Mouse (Mus musculus): Measurements from ENCODE around the gene Plch1. TPM values are rescaled to one million over a fixed set of nuclear protein-coding genes. Genes with fewer than 3 reads are reported as not detected.

The Plch1 gene
- polyA plus RNA-seq, 1 experiment from 2014 or later: 2.2 TPM

- Histone ChIP-seq H3K9me3 (ENCODE audit: control insufficient read depth) (no peaks in the 10 kb centered on the region), H3K4me3 (ENCODE audit: low read depth, low read length) (peak overlapping the region; percentile 29), H3K4me2 (replicated peaks; ENCODE audit: low read depth) (peak overlapping the region; percentile 66), H3K4me1 (replicated peaks; ENCODE audit: control insufficient read depth, insufficient read depth, low read length) (no peaks in the 10 kb centered on the region), H3K9ac (ENCODE audit: low read depth, low read length) (no peak overlapping the region), H3K27me3 (replicated peaks; ENCODE audit: control insufficient read depth, insufficient read depth, low read length) (no peaks in the 10 kb centered on the region), H3K36me3 (ENCODE audit: control insufficient read depth, insufficient read depth) (no peaks in the 10 kb centered on the region), H3K27ac (ENCODE audit: low read depth, low read length) (no peak overlapping the region)
- no peak for TF ChIP-seq CTCF (IDR thresholded peaks at IDR 0.05; ENCODE audit: low read depth)
- WGBS: 10% methylated on average over 18 of the region's 18 CpGs
- no peak for ATAC-seq
Measured at GRCm38 (mm10) chr3:63905241-63905640, 6.0 kb upstream of the Plch1 start.

GRCm38 (mm10) chr3:63904157-63904556, 4.9 kb upstream of the Plch1 start:
- no peak for TF ChIP-seq CTCF (IDR thresholded peaks at IDR 0.05; ENCODE audit: low read depth)
- H3K4me1 ChIP-seq (replicated peaks; ENCODE audit: control insufficient read depth, insufficient read depth, low read length): no peaks in the 10 kb centered on the region
- H3K27me3 ChIP-seq (replicated peaks; ENCODE audit: control insufficient read depth, insufficient read depth, low read length): no peaks in the 10 kb centered on the region
- H3K27ac ChIP-seq (ENCODE audit: low read depth, low read length): no peak overlapping the region
- no peak overlapping the region for H3K4me3 ChIP-seq (ENCODE audit: low read depth, low read length)
- 58% methylated on average over 2 of the region's 2 CpGs for WGBS
- H3K36me3 ChIP-seq (ENCODE audit: control insufficient read depth, insufficient read depth): no peaks in the 10 kb centered on the region
- H3K9me3 ChIP-seq (ENCODE audit: control insufficient read depth): no peaks in the 10 kb centered on the region
- H3K4me2 ChIP-seq (replicated peaks; ENCODE audit: low read depth): no peak overlapping the region
- ATAC-seq: no peak
- H3K9ac ChIP-seq (ENCODE audit: low read depth, low read length): no peak overlapping the region

- peak overlapping the region; percentile 100 for H3K4me2 ChIP-seq (replicated peaks; ENCODE audit: low read depth)
- ATAC-seq: no peak
- no peak overlapping the region for H3K27ac ChIP-seq (ENCODE audit: low read depth, low read length)
Measured at GRCm38 (mm10) chr3:63900021-63900571, 824 bp upstream of the Plch1 start.

GRCm38 (mm10) chr3:63898581-63899308, 527 bp downstream of the Plch1 start:
- H3K9me3 ChIP-seq (ENCODE audit: control insufficient read depth): no peaks in the 10 kb centered on the region
- H3K4me2 ChIP-seq (replicated peaks; ENCODE audit: low read depth): peak overlapping the region; percentile 100
- ATAC-seq: peak; percentile 81
- TF ChIP-seq CTCF (IDR thresholded peaks at IDR 0.05; ENCODE audit: low read depth): no peak
- under 1% methylated on average over 41 of the region's 41 CpGs for WGBS
- no peaks in the 10 kb centered on the region for H3K4me1 ChIP-seq (replicated peaks; ENCODE audit: control insufficient read depth, insufficient read depth, low read length)
- peak overlapping the region; percentile 60 for H3K27ac ChIP-seq (ENCODE audit: low read depth, low read length)
- H3K4me3 ChIP-seq (ENCODE audit: low read depth, low read length): peak overlapping the region; percentile 67
- H3K36me3 ChIP-seq (ENCODE audit: control insufficient read depth, insufficient read depth): no peaks in the 10 kb centered on the region
- H3K9ac ChIP-seq (ENCODE audit: low read depth, low read length): peak overlapping the region; percentile 65
- no peaks in the 10 kb centered on the region for H3K27me3 ChIP-seq (replicated peaks; ENCODE audit: control insufficient read depth, insufficient read depth, low read length)

More at GRCm38 (mm10) chr3:63900021-63900571, 824 bp upstream of the Plch1 start:
- Histone ChIP-seq H3K9me3 (ENCODE audit: control insufficient read depth) (no peaks in the 10 kb centered on the region), H3K9ac (ENCODE audit: low read depth, low read length) (no peak overlapping the region), H3K4me3 (ENCODE audit: low read depth, low read length) (peak overlapping the region; percentile 67), H3K36me3 (ENCODE audit: control insufficient read depth, insufficient read depth) (no peaks in the 10 kb centered on the region), H3K27me3 (replicated peaks; ENCODE audit: control insufficient read depth, insufficient read depth, low read length) (no peaks in the 10 kb centered on the region), H3K4me1 (replicated peaks; ENCODE audit: control insufficient read depth, insufficient read depth, low read length) (no peaks in the 10 kb centered on the region)
- WGBS: 13% methylated on average over 12 of the region's 12 CpGs
- TF ChIP-seq CTCF (IDR thresholded peaks at IDR 0.05; ENCODE audit: low read depth): no peak

- no peak overlapping the region for H3K4me3 ChIP-seq (ENCODE audit: low read depth, low read length)
- no peak overlapping the region for H3K27ac ChIP-seq (ENCODE audit: low read depth, low read length)
- H3K27me3 ChIP-seq (replicated peaks; ENCODE audit: control insufficient read depth, insufficient read depth, low read length): no peaks in the 10 kb centered on the region
- H3K9me3 ChIP-seq (ENCODE audit: control insufficient read depth): no peaks in the 10 kb centered on the region
- no peak for TF ChIP-seq CTCF (IDR thresholded peaks at IDR 0.05; ENCODE audit: low read depth)
- peak overlapping the region; percentile 100; the same call in 1 of the 2 replicates for H3K4me2 ChIP-seq (replicated peaks; ENCODE audit: low read depth)
- H3K4me1 ChIP-seq (replicated peaks; ENCODE audit: control insufficient read depth, insufficient read depth, low read length): no peaks in the 10 kb centered on the region
- no peaks in the 10 kb centered on the region for H3K36me3 ChIP-seq (ENCODE audit: control insufficient read depth, insufficient read depth)
- 16% methylated on average over 1 of the region's 1 CpGs for WGBS
- no peak overlapping the region for H3K9ac ChIP-seq (ENCODE audit: low read depth, low read length)
- ATAC-seq: no peak
Measured at GRCm38 (mm10) chr3:63897177-63897576, 2.1 kb downstream of the Plch1 start.

GRCm38 (mm10) chr3:63896303-63896702, 3.0 kb downstream of the Plch1 start:
- Histone ChIP-seq H3K9ac (ENCODE audit: low read depth, low read length) (no peak overlapping the region), H3K4me3 (ENCODE audit: low read depth, low read length) (no peak overlapping the region), H3K4me2 (replicated peaks; ENCODE audit: low read depth) (no peak overlapping the region), H3K27me3 (replicated peaks; ENCODE audit: control insufficient read depth, insufficient read depth, low read length) (no peaks in the 10 kb centered on the region), H3K36me3 (ENCODE audit: control insufficient read depth, insufficient read depth) (no peaks in the 10 kb centered on the region), H3K4me1 (replicated peaks; ENCODE audit: control insufficient read depth, insufficient read depth, low read length) (no peaks in the 10 kb centered on the region), H3K27ac (ENCODE audit: low read depth, low read length) (no peak overlapping the region), H3K9me3 (ENCODE audit: control insufficient read depth) (no peaks in the 10 kb centered on the region)
- no peak for ATAC-seq
- TF ChIP-seq CTCF (IDR thresholded peaks at IDR 0.05; ENCODE audit: low read depth): no peak
- WGBS: 94% methylated on average over 4 of the region's 4 CpGs
